Mouse (Mus musculus): ENCODE measurements around the gene Cln3.
A peak's percentile ranks its signal among the peaks of the same experiment; 100 is the strongest.

The Cln3 gene

GRCm38 (mm10) chr7:126594862-126595561, 9.4 kb upstream of the Cln3 start, which contains the start of gene Il27:
Gene Il27, minus strand, starts transcription at chr7:126594941.
- no peak for DNase-seq

- no peak for DNase-seq
These were observed 2.2 kb upstream of the Cln3 start for GRCm38 (mm10) chr7:126587779-126588178.

GRCm38 (mm10) chr7:126586839-126587238, 1.2 kb upstream of the Cln3 start:
- peak; percentile 65 for DNase-seq

GRCm38 (mm10) chr7:126584506-126584977, 1.1 kb downstream of the Cln3 start, which contains the start of gene Apobr:
Gene Apobr, plus strand, starts transcription at chr7:126584942.
- DNase-seq: no peak

DNA sequence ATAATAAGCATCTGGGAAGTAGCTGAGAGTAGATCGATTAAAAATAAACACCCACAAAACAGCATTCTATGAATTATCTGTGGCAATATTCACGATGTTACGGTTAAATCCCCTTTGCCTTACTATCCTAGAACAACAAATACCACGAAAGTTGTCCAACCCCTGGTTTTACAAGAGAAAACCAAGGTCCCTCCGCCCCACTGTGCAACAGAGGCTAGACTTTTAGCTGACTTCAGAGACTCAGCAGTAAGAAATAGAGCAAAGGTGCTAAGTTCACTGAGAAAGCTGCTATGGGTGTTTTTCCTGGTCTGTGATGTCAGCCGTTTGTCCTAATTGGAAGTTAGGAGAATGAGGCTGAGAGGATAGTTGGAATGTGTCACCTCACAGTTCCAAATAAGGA, 1.9 kb downstream of the Cln3 start:
- DNase-seq: no peak

- peak; percentile 91 for DNase-seq
These were observed 2.3 kb downstream of the Cln3 start for GRCm38 (mm10) chr7:126583251-126583709.

- no peak for DNase-seq
These were observed 2.9 kb downstream of the Cln3 start for GRCm38 (mm10) chr7:126582759-126583158.

DNA sequence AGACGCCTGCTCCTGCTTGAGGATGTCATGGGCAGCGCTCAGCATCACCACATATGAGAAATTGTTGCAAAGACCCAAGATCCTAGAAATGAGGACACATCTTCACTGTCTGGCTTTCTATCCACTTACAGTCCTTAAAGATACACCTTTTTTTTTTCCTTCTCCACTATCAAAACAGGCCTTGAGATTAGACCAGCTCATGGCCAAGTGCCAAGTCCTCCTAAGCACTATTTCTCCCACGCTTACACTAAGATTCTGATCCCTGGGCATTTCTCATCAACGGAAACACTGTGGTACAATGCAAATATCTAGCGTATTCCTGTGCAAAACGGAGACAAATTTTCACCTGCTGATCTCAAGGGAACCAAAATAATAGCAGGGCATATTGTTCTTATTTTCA, 4.0 kb downstream of the Cln3 start:
- DNase-seq: no peak

- peak; percentile 80 for DNase-seq
These were observed 6.4 kb downstream of the Cln3 start for GRCm38 (mm10) chr7:126579172-126579571.

GRCm38 (mm10) chr7:126576946-126577345, 8.7 kb downstream of the Cln3 start:
- peak; percentile 73 for DNase-seq

GRCm38 (mm10) chr7:126566094-126566765, 19.4 kb downstream of the Cln3 start, which contains the start of gene Eif3c:
Gene Eif3c, minus strand, starts transcription at chr7:126566411.
- DNase-seq: peak; percentile 90

DNA sequence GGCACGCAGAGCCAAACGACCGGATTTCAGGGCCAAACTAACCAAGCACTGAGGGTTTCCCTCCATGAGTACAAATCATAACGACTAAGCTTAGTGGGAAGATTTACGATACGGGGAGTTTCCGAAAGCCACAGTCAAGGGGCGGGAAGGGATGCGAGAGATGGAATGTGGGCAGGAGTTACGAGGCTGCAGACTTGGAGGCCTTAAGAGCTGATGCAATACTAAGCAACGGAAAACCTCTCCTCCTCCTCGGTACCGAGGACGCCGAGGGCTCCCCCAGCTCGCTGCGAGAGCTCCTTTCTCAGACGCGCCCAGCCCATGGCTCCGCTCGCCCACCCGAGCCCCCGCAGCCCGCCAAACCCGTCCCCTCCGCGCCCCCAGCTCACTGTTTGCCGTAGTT, 19.9 kb downstream of the Cln3 start:
- no peak for DNase-seq

DNA sequence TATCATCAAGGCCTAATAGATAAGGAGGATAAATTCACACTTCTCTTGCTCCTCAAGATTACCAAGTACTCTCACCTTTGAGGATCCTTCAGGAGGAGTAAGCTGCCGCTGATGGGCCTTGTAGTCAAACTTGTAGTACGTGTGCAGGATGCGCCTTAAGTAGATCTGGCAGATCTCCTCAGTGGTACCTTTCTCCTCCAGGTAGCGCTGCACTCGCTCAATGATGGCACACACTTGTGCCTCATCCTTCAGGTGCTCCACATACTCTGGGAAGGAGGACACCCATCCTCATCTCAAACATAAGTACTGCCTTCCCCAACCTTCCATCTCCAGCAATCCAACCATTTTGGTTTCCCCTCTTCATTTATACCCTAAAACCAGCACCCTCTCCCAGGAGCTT, 29.0 kb downstream of the Cln3 start:
- no peak for DNase-seq

DNA sequence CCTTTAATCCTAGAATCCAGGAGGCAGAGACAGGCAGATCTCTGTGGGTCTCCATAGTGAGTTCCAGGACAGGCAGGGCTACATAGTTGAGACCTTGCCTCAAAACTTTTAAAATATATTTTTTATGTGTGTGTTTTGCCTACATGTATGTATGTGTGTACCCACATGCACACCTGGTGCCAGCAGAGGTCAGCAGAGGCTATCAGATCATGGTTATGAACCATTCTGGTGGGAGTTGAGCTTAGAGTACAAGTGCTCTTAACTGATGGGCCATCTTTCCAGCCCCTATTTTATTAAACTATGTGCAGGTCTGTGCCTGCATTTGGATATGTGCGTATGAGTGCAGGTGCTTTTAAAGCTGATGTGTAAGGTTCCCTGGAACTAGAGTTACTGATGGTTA, 30.8 kb downstream of the Cln3 start:
- DNase-seq: no peak

DNA sequence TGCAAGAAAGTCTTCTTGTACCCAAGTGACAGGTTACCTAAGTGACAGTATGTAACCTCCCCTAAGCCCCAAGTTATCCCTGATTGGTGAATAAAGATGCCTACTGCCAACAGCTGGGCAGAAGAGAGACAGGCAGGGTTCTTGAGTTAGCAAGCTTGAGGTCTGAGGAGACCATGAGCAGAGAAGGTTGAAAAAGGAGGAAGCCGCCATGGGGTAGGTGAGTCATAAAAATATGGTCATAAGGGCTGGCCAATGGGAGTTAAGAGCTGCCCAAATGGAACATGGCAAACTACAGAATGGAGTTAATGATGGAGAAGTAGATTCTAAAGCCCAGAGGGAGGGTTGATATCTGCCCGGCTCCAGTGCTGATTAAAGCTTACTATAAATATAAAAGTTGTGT, 40.0 kb downstream of the Cln3 start:
- no peak for DNase-seq

GRCm38 (mm10) chr7:126541661-126542060, 44.0 kb downstream of the Cln3 start:
- no peak for DNase-seq

DNA sequence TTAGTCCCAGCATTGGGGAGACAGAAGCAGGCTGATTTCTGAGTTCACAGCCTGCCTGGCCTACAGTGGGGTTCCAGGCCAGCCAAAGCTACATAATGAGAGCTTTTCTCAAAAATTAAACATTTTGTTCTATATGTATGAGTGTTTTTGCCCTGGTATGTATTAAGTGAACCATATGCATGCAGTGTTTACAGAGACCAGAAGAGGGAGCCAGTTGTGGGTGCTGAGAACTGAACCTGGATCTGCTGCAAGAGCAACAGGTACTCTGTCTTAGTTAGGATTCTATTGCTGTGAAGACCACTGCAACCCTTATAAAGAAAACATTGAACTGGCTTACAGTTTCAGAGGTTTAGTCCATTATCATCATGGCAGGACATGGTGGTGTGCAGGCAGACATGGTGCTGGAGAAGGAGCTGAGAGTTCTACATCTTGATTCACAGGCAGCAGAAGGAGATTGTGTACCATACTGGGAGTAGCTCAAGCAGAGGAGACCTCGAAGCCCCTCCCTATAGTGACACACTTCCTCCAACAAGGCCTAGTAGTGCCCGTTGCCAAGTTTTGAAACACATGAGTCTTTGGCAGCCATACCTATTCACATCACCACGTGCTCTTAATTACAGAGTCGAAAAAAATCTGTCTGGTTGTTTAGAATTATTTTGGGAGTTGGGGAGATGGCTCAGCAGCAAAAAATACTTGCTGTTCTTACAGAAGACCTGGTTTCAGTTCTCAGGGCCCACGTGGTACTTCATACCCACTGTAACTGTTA, 47.6 kb downstream of the Cln3 start:
- no peak for DNase-seq

- DNase-seq: no peak
These were observed 49.2 kb downstream of the Cln3 start for GRCm38 (mm10) chr7:126536466-126536865.

- peak; percentile 29 for DNase-seq
These were observed 49.9 kb downstream of the Cln3 start for GRCm38 (mm10) chr7:126535766-126536165.

GRCm38 (mm10) chr7:126533434-126533833, 52.2 kb downstream of the Cln3 start:
- DNase-seq: no peak

DNA sequence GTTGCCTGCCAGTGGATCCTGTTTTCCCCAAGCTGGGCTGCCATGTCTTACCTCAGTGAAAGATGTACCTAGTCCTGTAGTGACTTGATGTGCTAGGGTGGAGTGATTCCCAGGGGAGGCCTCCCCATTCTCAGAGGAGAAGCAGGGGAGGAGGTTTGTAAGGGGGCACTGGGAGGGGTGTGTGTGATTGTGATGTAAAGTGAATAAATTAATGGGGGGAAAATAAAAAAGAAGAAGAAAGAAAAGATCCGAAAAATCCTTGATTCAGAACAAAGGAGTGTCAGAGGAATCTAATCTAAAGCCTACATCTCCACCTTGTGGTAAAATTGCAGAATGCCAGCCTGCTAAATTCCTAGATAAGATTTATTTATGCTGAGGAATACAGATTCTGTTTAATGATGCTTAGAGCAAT, 57.4 kb downstream of the Cln3 start:
- DNase-seq: no peak

DNA sequence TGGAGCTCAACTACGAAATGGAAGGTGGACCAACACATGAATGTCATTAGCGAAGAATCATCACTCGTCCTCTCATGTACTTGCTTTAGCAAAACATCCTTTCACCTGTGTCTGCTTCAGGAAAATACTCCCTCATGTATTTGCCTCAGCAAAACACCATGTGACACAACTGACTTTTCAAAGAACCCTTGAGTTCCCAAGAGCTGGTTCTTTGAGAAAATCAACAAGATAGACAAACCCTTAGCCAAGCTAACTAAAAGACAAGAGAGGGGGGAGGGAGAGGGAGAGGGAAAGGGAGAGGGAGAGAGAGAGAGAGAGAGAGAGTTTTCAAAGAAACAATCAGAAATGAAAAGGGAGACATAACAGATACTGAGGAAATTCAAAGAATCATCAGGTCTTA, 62.3 kb downstream of the Cln3 start:
- DNase-seq: no peak
